Mouse (Mus musculus): Measurements from ENCODE around the gene Nav1.
A peak's percentile ranks its signal among the peaks of the same experiment; 100 is the strongest.

The Nav1 gene

GRCm38 (mm10) chr1:135548750-135549149, 58.3 kb downstream of the Nav1 start:
- no peak for DNase-seq (ENCODE audit: low spot score in 2 of 2)

GRCm38 (mm10) chr1:135546099-135546498, 61.0 kb downstream of the Nav1 start:
- DNase-seq (ENCODE audit: low spot score in 2 of 2): no peak

GRCm38 (mm10) chr1:135544504-135545146, 62.5 kb downstream of the Nav1 start:
- DNase-seq (ENCODE audit: low spot score in 2 of 2): peak; percentile 75 to 79

GRCm38 (mm10) chr1:135542841-135543810, 64.0 kb downstream of the Nav1 start:
- no peak for DNase-seq (ENCODE audit: low spot score in 2 of 2)

- DNase-seq (ENCODE audit: low spot score in 2 of 2): no peak
These were observed 65.0 kb downstream of the Nav1 start for GRCm38 (mm10) chr1:135542080-135542479.

- DNase-seq (ENCODE audit: low spot score in 2 of 2): peak; percentile 78 to 80
These were observed 66.8 kb downstream of the Nav1 start for GRCm38 (mm10) chr1:135540270-135540669.

GRCm38 (mm10) chr1:135538441-135539265, 68.4 kb downstream of the Nav1 start:
- DNase-seq (ENCODE audit: low spot score in 2 of 2): no peak

- no peak for DNase-seq (ENCODE audit: low spot score in 2 of 2)
These were observed 70.3 kb downstream of the Nav1 start for GRCm38 (mm10) chr1:135536822-135537221.

- no peak for DNase-seq (ENCODE audit: low spot score in 2 of 2)
These were observed 70.8 kb downstream of the Nav1 start for GRCm38 (mm10) chr1:135536326-135536725.

GRCm38 (mm10) chr1:135535256-135535655, 71.8 kb downstream of the Nav1 start:
- DNase-seq (ENCODE audit: low spot score in 2 of 2): no peak

GRCm38 (mm10) chr1:135534782-135535181, 72.3 kb downstream of the Nav1 start:
- no peak for DNase-seq (ENCODE audit: low spot score in 2 of 2)

- DNase-seq (ENCODE audit: low spot score in 2 of 2): no peak
These were observed 73.0 kb downstream of the Nav1 start for GRCm38 (mm10) chr1:135534070-135534469.

- no peak for DNase-seq (ENCODE audit: low spot score in 2 of 2)
These were observed 74.7 kb downstream of the Nav1 start for GRCm38 (mm10) chr1:135532383-135532782.

GRCm38 (mm10) chr1:135531981-135532380, 75.1 kb downstream of the Nav1 start:
- no peak for DNase-seq (ENCODE audit: low spot score in 2 of 2)

- DNase-seq (ENCODE audit: low spot score in 2 of 2): no peak
These were observed 76.0 kb downstream of the Nav1 start for GRCm38 (mm10) chr1:135531081-135531480.

- DNase-seq (ENCODE audit: low spot score in 2 of 2): no peak
These were observed 82.6 kb downstream of the Nav1 start for GRCm38 (mm10) chr1:135524518-135524860.

- no peak for DNase-seq (ENCODE audit: low spot score in 2 of 2)
These were observed 83.1 kb downstream of the Nav1 start for GRCm38 (mm10) chr1:135523780-135524517.

GRCm38 (mm10) chr1:135523344-135523743, 83.8 kb downstream of the Nav1 start:
- no peak for DNase-seq (ENCODE audit: low spot score in 2 of 2)

- no peak for DNase-seq (ENCODE audit: low spot score in 2 of 2)
These were observed 86.4 kb downstream of the Nav1 start for GRCm38 (mm10) chr1:135520550-135521168.

- peak; percentile 28 to 56 for DNase-seq (ENCODE audit: low spot score in 2 of 2)
These were observed 88.4 kb downstream of the Nav1 start for GRCm38 (mm10) chr1:135518661-135519060.

- DNase-seq (ENCODE audit: low spot score in 2 of 2): no peak
These were observed 89.6 kb downstream of the Nav1 start for GRCm38 (mm10) chr1:135517469-135517868.
